8 mouse cellular contexts compared by ENCODE assay signal in the genomic region with DNA sequence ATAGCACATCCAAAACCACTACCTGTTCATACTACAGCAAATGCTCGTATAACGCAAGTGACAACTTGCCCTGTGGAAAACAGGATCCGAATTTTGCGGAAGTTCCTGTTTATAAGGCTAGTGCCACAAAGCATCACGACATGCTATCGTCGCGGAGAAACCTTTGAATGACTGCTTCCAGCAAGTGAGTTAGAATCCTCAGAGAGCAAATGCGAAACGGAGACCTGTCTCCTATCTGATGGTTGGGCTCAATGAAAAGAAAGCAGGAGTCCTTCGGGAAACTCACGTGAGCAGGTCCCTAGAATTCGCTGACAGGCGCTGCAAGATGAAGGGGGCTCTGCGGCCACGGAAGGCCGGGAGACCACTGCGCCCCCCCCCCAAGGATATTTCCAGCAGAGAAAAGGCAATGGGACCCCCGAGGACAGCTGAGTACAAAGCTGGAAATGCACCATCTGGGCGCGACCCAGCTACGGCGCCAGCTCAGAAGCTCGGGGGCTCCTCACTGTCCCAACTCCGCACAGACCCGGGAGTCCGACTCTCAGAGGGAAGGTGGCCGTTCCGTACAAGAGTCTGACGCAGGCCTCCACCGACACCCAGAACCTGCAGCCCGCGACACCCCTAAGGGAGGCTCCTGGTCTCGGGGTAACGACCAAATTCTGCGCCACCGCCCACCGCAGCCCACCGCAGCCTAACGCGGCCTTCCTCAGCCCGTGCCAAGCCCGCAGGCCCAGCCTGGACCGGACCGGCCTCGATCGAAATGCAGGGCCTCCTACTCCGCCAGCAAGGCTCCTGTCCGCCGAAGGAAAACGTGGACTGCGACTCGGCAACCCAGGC. TPM values are rescaled to one million over a fixed set of nuclear protein-coding genes. Genes with fewer than 3 reads are reported as not detected.
A peak's percentile ranks its signal among the peaks of the same experiment; 100 is the strongest.
DNase-seq lines count a peak whose midpoint lies in the region; ATAC-seq and TF ChIP-seq lines count a peak whose summit lies in the region.

No protein-coding gene starts in this region.

- H3K4me2 ChIP-seq in embryonic facial prominence, embryonic 14.5 days (ENCODE audit: low read depth, low read length): peak overlapping the region; percentile 66
- peak overlapping the region; percentile 66 for H3K4me2 ChIP-seq in hindbrain, embryonic 13.5 days
- H3K4me2 ChIP-seq in limb, embryonic 14.5 days (replicated peaks; ENCODE audit: low read depth, low read length, severe bottlenecking): peak overlapping the region; percentile 55
- peak overlapping the region; percentile 75 for H3K4me2 ChIP-seq in midbrain, embryonic 16.5 days (ENCODE audit: low read length)

- TF ChIP-seq POLR2A in ES-Bruce4 (IDR thresholded peaks at IDR 0.05; ENCODE audit: insufficient read depth, low read length): no peak
- TF ChIP-seq POLR2A in limb, embryonic 14.5 days (IDR thresholded peaks at IDR 0.05; ENCODE audit: borderline replicate concordance, extremely low read depth, insufficient read depth, insufficient read length): no peak

- no peak for TF ChIP-seq EP300 in ES-Bruce4 (IDR thresholded peaks at IDR 0.05; ENCODE audit: insufficient read depth, low read depth, low read length)

- no peaks in the 10 kb centered on the region for H3K4me1 ChIP-seq in ES-Bruce4 (ENCODE audit: control insufficient read depth, insufficient read depth, low read length)
- peaks cover 18% of the 10 kb centered on the region for H3K4me1 ChIP-seq in embryonic facial prominence, embryonic 14.5 days (ENCODE audit: control insufficient read depth, insufficient read depth, low read length)
- H3K4me1 ChIP-seq in hindbrain, embryonic 13.5 days (replicated peaks): peaks cover 35% of the 10 kb centered on the region
- H3K4me1 ChIP-seq in limb, embryonic 14.5 days (ENCODE audit: control insufficient read depth, insufficient read depth, low read length): peaks cover 19% of the 10 kb centered on the region
- H3K4me1 ChIP-seq in midbrain, embryonic 16.5 days (ENCODE audit: control insufficient read depth, insufficient read depth, low read length): peaks cover 28% of the 10 kb centered on the region

- H3K9ac ChIP-seq in ES-Bruce4 (ENCODE audit: low read depth, poor library complexity, severe bottlenecking): peak overlapping the region; percentile 62
- H3K9ac ChIP-seq in embryonic facial prominence, embryonic 14.5 days (ENCODE audit: low read depth, low read length): peak overlapping the region; percentile 90
- peak overlapping the region; percentile 93 for H3K9ac ChIP-seq in hindbrain, embryonic 13.5 days
- peak overlapping the region; percentile 89 for H3K9ac ChIP-seq in limb, embryonic 14.5 days (ENCODE audit: low read depth, low read length, severe bottlenecking)
- peak overlapping the region; percentile 90 for H3K9ac ChIP-seq in midbrain, embryonic 16.5 days (ENCODE audit: low read depth, low read length)

- H3K9me3 ChIP-seq in ES-Bruce4 (replicated peaks; ENCODE audit: control insufficient read depth, insufficient read depth, low read length, poor library complexity, severe bottlenecking): no peaks in the 10 kb centered on the region
- H3K9me3 ChIP-seq in embryonic facial prominence, embryonic 14.5 days (ENCODE audit: control insufficient read depth, low read length): no peaks in the 10 kb centered on the region
- H3K9me3 ChIP-seq in hindbrain, embryonic 13.5 days: no peaks in the 10 kb centered on the region
- no peaks in the 10 kb centered on the region for H3K9me3 ChIP-seq in limb, embryonic 14.5 days (ENCODE audit: control insufficient read depth, low read length)
- H3K9me3 ChIP-seq in midbrain, embryonic 16.5 days (replicated peaks; ENCODE audit: control insufficient read depth, low read length, poor library complexity, severe bottlenecking): no peaks in the 10 kb centered on the region

- peak; percentile 6 for ATAC-seq in embryonic facial prominence, embryonic 14.5 days (ENCODE audit: low read depth)
- peak; percentile 55 for ATAC-seq in hindbrain, embryonic 13.5 days (ENCODE audit: low FRiP score)
- peak; percentile 20 for ATAC-seq in limb, embryonic 14.5 days (ENCODE audit: low FRiP score, low read depth)
- peak; percentile 65 for ATAC-seq in midbrain, embryonic 16.5 days

- H3K36me3 ChIP-seq in ES-Bruce4 (ENCODE audit: control insufficient read depth, insufficient read depth, low read length, poor library complexity, severe bottlenecking): peaks cover 37% of the 10 kb centered on the region
- peaks cover 22% of the 10 kb centered on the region for H3K36me3 ChIP-seq in embryonic facial prominence, embryonic 14.5 days (ENCODE audit: control insufficient read depth, insufficient read depth, low read length)
- peaks cover 11% of the 10 kb centered on the region for H3K36me3 ChIP-seq in hindbrain, embryonic 13.5 days
- peaks cover 21% of the 10 kb centered on the region for H3K36me3 ChIP-seq in limb, embryonic 14.5 days (ENCODE audit: control insufficient read depth, insufficient read depth, low read length)
- 0 out of 2 replicates have a peak, but pooled peaks cover 4% of the 10 kb centered on the region for H3K36me3 ChIP-seq in midbrain, embryonic 16.5 days (ENCODE audit: control insufficient read depth, insufficient read depth, low read length)

- DNase-seq in cerebellum, postnatal 4 days (ENCODE audit: low spot score in 2 of 2): peak; percentile 6 to 28
- no peak for DNase-seq in cerebellum, postnatal 14 days
- peak; percentile 12 for DNase-seq in embryonic facial prominence, embryonic 14.5 days (ENCODE audit: low spot score)
- peak; percentile 20 for DNase-seq in limb, embryonic 14.5 days (ENCODE audit: low spot score)
- no peak for DNase-seq in gastrocnemius, postnatal 10 days

- H3K27me3 ChIP-seq in ES-Bruce4 (ENCODE audit: control insufficient read depth, insufficient read depth, low read length, poor library complexity, severe bottlenecking): no peaks in the 10 kb centered on the region
- H3K27me3 ChIP-seq in embryonic facial prominence, embryonic 14.5 days (replicated peaks; ENCODE audit: control insufficient read depth, insufficient read depth, low read length): no peaks in the 10 kb centered on the region
- H3K27me3 ChIP-seq in hindbrain, embryonic 13.5 days: no peaks in the 10 kb centered on the region
- no peaks in the 10 kb centered on the region for H3K27me3 ChIP-seq in limb, embryonic 14.5 days (ENCODE audit: control insufficient read depth, insufficient read depth, low read length)
- H3K27me3 ChIP-seq in midbrain, embryonic 16.5 days (ENCODE audit: control insufficient read depth, insufficient read depth, low read depth, low read length): no peaks in the 10 kb centered on the region

- H3K4me3 ChIP-seq in ES-Bruce4 (ENCODE audit: low read depth, low read length): peak overlapping the region; percentile 92
- H3K4me3 ChIP-seq in embryonic facial prominence, embryonic 14.5 days (ENCODE audit: low read depth, low read length): peak overlapping the region; percentile 81
- H3K4me3 ChIP-seq in hindbrain, embryonic 13.5 days: peak overlapping the region; percentile 93
- peak overlapping the region; percentile 94 for H3K4me3 ChIP-seq in limb, embryonic 14.5 days (replicated peaks; ENCODE audit: low read length)
- H3K4me3 ChIP-seq in midbrain, embryonic 16.5 days (ENCODE audit: low read depth, low read length): peak overlapping the region; percentile 95

- no peak overlapping the region for H3K27ac ChIP-seq in ES-Bruce4 (ENCODE audit: insufficient read depth, low read length)
- H3K27ac ChIP-seq in embryonic facial prominence, embryonic 14.5 days (replicated peaks; ENCODE audit: low read depth, low read length): peak overlapping the region; percentile 95
- H3K27ac ChIP-seq in hindbrain, embryonic 13.5 days: peak overlapping the region; percentile 99
- peak overlapping the region; percentile 96 for H3K27ac ChIP-seq in limb, embryonic 14.5 days (replicated peaks; ENCODE audit: low read depth, low read length)
- peak overlapping the region; percentile 99 for H3K27ac ChIP-seq in midbrain, embryonic 16.5 days (ENCODE audit: low read length)

- WGBS in embryonic facial prominence, embryonic 14.5 days: under 1% methylated on average over 30 of the region's 53 CpGs
- under 1% methylated on average over 52 of the region's 53 CpGs for WGBS in hindbrain, embryonic 13.5 days
- WGBS in limb, embryonic 14.5 days: under 1% methylated on average over 45 of the region's 53 CpGs
- WGBS in midbrain, embryonic 16.5 days: under 1% methylated on average over 51 of the region's 53 CpGs

- TF ChIP-seq CTCF in ES-Bruce4 (IDR thresholded peaks at IDR 0.05; ENCODE audit: low read depth, low read length): no peak

RNA-seq across cellular contexts. Expression of gene Orc6, which starts 0.6 kb away (rescaled TPM):
- polyA plus RNA-seq in ES-Bruce4 (2011; ENCODE audit: insufficient read depth, insufficient read length, low read depth, missing spikeins): 123 and 125 TPM in 2 replicates
- polyA plus RNA-seq in embryonic facial prominence, embryonic 14.5 days (2014; fragmentation: Nextera tagmentation; extraction: Ambion mirVana): 90.7 and 92.7 TPM in 2 replicates
- polyA plus RNA-seq in hindbrain, embryonic 13.5 days (2015; fragmentation: Nextera tagmentation; extraction: Ambion mirVana): 70.5 and 77.0 TPM in 2 replicates
- polyA plus RNA-seq in limb, embryonic 14.5 days (2012; rRNA removed): 77.6 and 99.3 TPM in 2 replicates
- polyA plus RNA-seq in limb, embryonic 14.5 days (2014; fragmentation: Nextera tagmentation; extraction: Ambion mirVana): 95.2 and 99.2 TPM in 2 replicates
- polyA plus RNA-seq in midbrain, embryonic 16.5 days (2015; fragmentation: Nextera tagmentation; extraction: Ambion mirVana): 65.0 and 67.1 TPM in 2 replicates
- 10 to 100 TPM; 14.2 to 20.2 TPM for total RNA-seq in gastrocnemius, postnatal 10 days (2021)

RNA-seq across cellular contexts. Expression of gene Vps35, which starts 0.8 kb away (rescaled TPM):
- 132 and 146 TPM in 2 replicates for polyA plus RNA-seq in ES-Bruce4 (2011; ENCODE audit: insufficient read depth, insufficient read length, low read depth, missing spikeins)
- polyA plus RNA-seq in embryonic facial prominence, embryonic 14.5 days (2014; fragmentation: Nextera tagmentation; extraction: Ambion mirVana): 126 and 140 TPM in 2 replicates
- 169 and 179 TPM in 2 replicates for polyA plus RNA-seq in hindbrain, embryonic 13.5 days (2015; fragmentation: Nextera tagmentation; extraction: Ambion mirVana)
- polyA plus RNA-seq in limb, embryonic 14.5 days (2012; rRNA removed): 52.5 and 61.9 TPM in 2 replicates
- 123 and 125 TPM in 2 replicates for polyA plus RNA-seq in limb, embryonic 14.5 days (2014; fragmentation: Nextera tagmentation; extraction: Ambion mirVana)
- polyA plus RNA-seq in midbrain, embryonic 16.5 days (2015; fragmentation: Nextera tagmentation; extraction: Ambion mirVana): 189 and 193 TPM in 2 replicates
- 10 to 100 TPM; 57.9 to 59.7 TPM for total RNA-seq in gastrocnemius, postnatal 10 days (2021)

Comparison
In these comparisons a context has a peak if more than half of its experiments do, and no peak if none do; other contexts are left out.
1. DNase-seq: peak in cerebellum, postnatal 4 days (2 of 2), embryonic facial prominence, embryonic 14.5 days (single experiment) and limb, embryonic 14.5 days (single experiment); none in cerebellum, postnatal 14 days (0 of 2) and gastrocnemius, postnatal 10 days (single experiment).
2. ATAC-seq: peak in every context shown above with its lines; median percentile 65 in midbrain, embryonic 16.5 days; 55 in hindbrain, embryonic 13.5 days; 20 in limb, embryonic 14.5 days; 6 in embryonic facial prominence, embryonic 14.5 days.
3. Peak in every context shown above with its lines, with median percentiles within 50 percentile points of each other: H3K4me3 ChIP-seq, H3K9ac ChIP-seq and H3K4me2 ChIP-seq.